Mouse (Mus musculus) CD4-positive, CD25-positive, alpha-beta regulatory T cell (primary cell): ENCODE data around the gene Cdk2ap2. TPM values are rescaled to one million over a fixed set of nuclear protein-coding genes. Genes with fewer than 3 reads are reported as not detected.

Experiments
- polyA plus RNA-seq: library from polyadenylated mRNA; unstranded; fragments of 100-300 nt; shearing (Covaris generic); gene quantifications from one replicate; pipeline ENCODE4 v1.2.1, GENCODE M21; 2017

Gene Cdk2ap2
- polyA plus RNA-seq, result 799 TPM

DNA sequence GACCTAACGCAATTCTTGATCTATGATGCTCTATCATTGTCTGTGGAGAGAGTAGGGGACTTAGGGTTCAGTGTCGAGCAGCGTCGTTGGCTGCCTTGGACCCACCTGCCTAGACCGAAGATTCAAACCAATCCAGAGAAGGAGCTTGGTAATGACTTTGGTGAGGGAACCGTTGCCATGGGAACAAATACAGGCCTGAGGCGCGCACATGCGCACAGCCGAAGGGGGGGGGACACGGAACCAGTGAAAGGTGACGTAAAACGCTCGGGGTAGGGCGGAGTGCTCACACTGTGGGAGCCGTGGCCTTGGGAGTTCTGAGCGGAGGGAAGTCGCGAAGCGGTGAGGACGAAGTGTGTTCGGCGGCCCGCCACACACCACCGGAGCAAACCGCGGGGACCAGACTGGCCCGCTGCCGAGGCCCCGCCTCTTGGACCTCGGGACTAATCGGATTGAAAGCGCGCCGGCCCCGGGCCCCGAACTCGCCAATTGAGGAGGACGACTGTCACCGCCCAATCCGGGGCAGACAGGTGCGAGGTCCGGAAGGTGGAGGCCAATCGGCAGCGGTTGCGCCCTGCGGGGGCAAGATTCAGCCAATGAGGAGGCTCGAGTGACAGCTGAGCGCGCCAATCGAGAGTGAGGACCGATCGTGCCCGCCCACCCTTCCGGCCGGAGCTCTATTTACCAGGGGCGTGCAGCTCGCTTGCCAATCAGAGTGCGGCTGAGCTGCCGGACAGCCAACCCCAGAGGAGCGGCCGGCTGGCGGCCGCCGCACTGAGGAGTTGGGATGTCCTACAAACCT, at the start of gene Cdk2ap2:
Cdk2ap2 (plus strand) TSS at position 541 of the 799 bp plus-strand sequence.

DNA sequence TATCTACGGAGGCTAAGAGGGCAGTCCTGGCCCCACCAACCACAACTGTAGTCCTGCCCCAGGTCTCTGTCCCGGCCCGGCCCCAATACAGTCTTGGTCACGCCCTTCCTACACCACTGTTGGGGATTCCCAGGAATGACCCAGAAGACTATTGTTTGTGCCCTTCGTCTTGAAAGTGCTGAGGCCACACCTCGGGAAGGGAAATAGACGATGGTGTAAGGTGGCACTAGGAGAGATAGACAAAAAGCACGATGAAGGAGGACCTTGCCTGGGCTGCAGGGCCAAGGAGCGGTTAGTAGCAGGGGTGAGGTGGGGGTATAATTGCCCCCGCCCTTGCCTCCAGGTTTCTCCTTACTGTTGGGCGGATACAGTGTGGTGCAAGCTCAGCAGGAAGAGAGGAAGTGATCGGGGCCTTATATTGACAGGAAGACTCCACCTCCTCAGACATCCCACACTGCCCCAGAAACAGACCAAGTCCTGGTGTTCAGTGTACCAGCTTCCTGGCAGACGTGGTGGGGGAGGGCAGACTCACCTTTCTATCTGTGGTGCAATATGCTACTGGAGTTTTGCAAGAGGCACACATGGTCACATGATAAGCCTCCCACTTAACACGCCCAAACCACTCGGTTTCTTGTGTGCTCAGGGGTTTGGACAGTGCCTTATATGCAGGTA, 37.8 kb upstream of the Cdk2ap2 start, which contains the start of gene Gstp3:
Gstp3 (minus strand) TSS at position 501 of the 672 bp plus-strand sequence.

DNA sequence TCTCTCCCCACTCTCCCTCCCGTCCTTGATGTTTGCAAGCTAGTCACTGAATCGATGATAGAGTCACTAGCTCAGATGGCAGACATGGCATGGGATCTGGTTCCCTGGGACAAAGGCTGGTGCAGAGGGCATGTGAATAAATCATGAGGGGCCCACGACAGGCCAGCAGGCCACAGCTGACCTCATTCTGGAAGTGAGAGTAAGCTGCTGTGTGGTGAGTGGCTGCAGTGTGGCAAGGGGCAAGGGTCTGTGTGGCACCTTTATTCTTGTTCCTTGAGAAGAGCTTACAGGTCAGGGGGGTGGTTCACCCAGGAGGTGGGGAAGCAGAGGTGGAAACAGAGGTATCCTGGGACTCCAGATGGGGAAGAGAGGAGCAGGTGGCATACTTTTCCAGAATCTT, 15.6 kb upstream of the Cdk2ap2 start, which contains the start of gene Cabp2:
Cabp2 (plus strand) TSS at position 185 of the 400 bp plus-strand sequence.

DNA sequence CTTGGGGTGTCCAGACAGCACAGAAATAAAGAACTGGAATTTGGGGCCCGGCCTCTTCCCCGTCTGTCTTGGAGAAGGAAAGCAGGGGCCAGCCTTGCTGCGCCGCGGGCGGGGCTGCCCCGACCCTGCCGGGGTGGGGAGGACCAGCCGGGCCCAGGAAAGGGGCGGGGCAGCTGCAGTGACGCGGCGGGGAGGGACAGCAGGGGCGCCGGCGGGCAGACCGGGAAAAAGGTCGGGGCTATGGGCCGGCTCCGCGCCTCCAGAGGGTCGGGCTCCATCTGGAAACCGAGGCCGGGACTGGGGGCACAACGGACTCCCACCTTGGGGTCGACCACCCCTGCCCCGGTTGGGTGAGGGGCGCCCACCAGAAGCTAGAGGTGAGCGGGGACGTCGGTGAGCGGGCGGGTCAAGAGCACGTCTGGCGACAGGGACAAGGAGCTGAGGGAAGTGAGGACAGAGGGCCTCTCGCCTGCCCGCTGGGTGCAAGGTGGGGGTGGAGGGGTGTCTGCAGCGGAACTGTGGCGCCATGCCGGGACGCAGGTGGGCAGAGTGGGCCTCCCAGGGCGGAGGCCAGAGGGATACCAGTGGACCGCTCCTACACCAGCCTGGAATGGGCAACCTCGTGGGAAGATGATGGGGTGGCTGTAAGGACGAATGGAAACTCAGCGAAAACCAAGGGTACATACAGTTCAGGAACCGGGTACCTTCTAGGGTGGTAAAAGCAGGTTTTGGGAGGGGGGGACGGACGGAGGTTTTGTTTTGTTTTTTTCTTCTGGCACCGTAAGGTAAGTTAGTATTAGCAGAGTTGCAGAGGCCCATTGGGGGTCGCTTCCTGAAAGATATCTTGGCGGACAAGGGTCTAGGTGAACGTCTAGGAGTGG, 3.1 kb downstream of the Cdk2ap2 start, which contains the start of gene Pitpnm1:
Pitpnm1 (plus strand) TSS at position 162 of the 881 bp plus-strand sequence.

DNA sequence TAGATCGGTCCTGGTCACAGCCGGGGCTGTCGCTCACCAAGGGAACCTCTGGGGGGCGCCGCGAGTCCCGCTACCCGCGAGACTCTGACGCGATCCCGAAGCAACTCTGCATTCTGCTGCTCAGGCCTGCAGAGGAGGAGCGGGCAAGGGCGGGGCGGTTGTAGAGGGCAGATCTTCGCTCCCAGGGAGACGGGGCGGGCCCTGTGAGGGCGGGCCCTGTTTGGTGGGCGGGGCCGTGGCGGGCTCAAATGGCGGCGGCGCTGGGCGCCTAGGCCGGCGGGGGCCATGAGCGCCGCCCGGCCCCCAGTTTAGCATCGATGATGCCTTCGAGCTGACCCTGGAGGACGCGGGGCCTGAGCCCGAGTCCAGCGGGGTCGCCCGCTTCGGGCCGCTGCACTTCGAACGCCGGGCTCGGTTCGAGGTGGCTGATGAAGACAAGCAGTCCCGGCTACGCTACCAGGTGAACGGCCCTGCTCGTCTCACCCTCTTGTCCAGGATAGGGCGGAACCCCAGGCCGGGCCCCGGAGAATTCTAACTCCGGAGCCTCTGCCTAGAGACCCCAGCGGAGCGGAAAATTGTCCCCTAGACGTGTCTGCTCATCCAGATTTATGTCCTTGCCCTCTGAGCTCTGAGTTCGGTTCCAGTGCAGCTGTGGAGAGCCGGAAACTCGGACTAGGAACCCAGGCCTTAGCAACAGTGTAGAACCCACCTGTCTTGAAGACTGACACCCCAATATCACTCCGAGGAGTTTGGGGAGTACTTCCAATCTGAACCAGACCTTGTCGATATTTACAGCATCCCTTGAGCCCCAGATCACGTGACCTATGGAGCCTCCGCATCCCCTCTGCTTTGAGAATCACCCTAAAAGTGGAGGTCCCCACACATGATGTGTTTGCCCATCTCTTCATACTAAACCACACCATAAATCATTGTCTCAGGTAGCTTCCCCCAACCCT, 29.0 kb downstream of the Cdk2ap2 start, which contains the start of gene Aip:
Aip (minus strand) TSS at position 118 of the 956 bp plus-strand sequence.

DNA sequence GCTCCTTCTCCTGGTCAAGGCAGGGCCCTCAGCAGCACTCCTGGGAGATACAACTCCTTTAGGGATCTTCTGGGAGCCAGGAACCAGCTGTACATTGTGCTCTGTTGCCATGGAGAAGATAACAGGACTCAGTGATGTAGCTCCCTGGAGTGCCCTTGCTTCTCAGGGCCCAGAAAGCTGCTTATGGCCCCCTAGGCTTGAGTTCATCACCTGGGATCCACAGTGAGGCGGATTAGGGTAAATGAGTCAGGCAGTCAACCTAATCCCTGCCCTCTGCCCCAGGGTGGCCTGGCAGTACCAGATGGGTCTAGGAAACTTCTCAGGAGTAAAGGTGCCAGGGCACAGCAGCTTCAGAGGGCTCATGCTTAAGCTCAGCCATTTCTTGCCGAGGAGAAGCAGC, 42.5 kb downstream of the Cdk2ap2 start, which contains the start of gene Gpr152:
Gpr152 (plus strand) TSS at position 342 of the 400 bp plus-strand sequence.

DNA sequence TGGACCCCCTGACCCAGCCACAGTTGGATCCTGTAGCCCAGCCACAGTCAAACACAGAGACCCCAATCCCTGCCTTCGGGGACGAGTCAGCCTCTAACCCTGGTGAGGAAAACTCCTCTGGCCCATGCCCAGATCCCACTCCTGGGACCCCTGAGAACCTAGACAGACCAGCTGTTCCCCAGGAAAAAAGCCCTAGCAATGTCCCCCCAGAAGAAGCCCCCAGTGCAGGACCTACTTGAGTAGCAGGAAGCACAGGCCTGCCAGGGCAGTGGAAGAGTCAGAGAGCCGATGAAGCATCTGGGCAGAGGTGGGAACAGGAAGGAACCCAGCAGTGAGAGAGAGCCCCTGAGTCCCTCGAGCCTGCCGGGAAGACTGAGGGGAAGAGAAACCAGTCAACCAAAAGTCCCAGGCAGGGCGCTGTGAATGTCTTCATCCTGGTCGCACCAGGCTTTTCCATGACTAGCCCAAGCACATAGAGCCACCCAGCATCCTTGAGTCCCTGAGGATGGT, 46.8 kb downstream of the Cdk2ap2 start, which contains the start of gene Cabp4:
Cabp4 (minus strand) TSS at position 275 of the 510 bp plus-strand sequence.

DNA sequence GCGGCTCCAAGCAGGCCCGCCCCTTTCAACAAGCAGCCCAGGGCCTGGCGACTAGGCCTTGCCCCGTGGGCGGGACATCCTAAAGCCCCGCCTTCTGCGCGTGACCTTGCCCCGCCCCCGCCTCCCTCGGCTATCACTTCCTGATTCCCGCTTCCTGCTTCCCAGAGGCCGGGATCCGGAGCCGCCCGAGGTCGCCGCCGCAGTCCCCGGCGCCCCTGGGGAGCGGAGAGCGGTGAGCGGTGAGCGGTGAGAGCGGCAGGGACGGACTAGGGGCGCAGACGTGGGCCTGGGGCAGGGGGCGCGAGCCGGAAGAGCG, 51.5 kb downstream of the Cdk2ap2 start, which contains the start of gene Coro1b:
Coro1b (plus strand) TSS at position 129 of the 316 bp plus-strand sequence.

Other genes with a start within 250 kb of the Cdk2ap2 start
- gene Chka, start 245.4 kb upstream of the Cdk2ap2 start, polyA plus RNA-seq, result 16.3 TPM
- 74.4 TPM for gene Tcirg1, start 190.0 kb upstream of the Cdk2ap2 start, polyA plus RNA-seq
- gene Ndufs8, start 184.4 kb upstream of the Cdk2ap2 start, polyA plus RNA-seq, result 187 TPM
- gene Aldh3b1, start 167.4 kb upstream of the Cdk2ap2 start, polyA plus RNA-seq, result 0.23 TPM
- 37.5 TPM for gene Unc93b1, start 162.0 kb upstream of the Cdk2ap2 start, polyA plus RNA-seq
- gene Aldh3b3, start 138.5 kb upstream of the Cdk2ap2 start, polyA plus RNA-seq, result not detected
- gene Aldh3b2, start 124.9 kb upstream of the Cdk2ap2 start, polyA plus RNA-seq, result not detected
- 0.60 TPM for gene Acy3, start 110.6 kb upstream of the Cdk2ap2 start, polyA plus RNA-seq
- gene Tbx10, start 104.4 kb upstream of the Cdk2ap2 start, polyA plus RNA-seq, result not detected
- gene Nudt8, start 96.6 kb upstream of the Cdk2ap2 start, polyA plus RNA-seq, result 17.6 TPM
- gene Gm49405, start 96.6 kb upstream of the Cdk2ap2 start, polyA plus RNA-seq, result 2.0 TPM
- 3.5 TPM for gene Doc2g, start 93.9 kb upstream of the Cdk2ap2 start, polyA plus RNA-seq
- 164 TPM for gene Ndufv1, start 84.4 kb upstream of the Cdk2ap2 start, polyA plus RNA-seq
- 512 TPM for gene Gstp1, start 59.2 kb upstream of the Cdk2ap2 start, polyA plus RNA-seq
- 2.0 TPM for gene Gstp2, start 51.2 kb upstream of the Cdk2ap2 start, polyA plus RNA-seq
- 96.6 TPM for gene Gstp3, start 37.6 kb upstream of the Cdk2ap2 start, polyA plus RNA-seq
- not detected for gene Cabp2, start 15.6 kb upstream of the Cdk2ap2 start, polyA plus RNA-seq
- 330 TPM for gene Pitpnm1, start 2.8 kb downstream of the Cdk2ap2 start, polyA plus RNA-seq
- gene Aip, start 28.7 kb downstream of the Cdk2ap2 start, polyA plus RNA-seq, result 195 TPM
- gene Gpr152, start 42.6 kb downstream of the Cdk2ap2 start, polyA plus RNA-seq, result not detected
- gene Cabp4, start 46.9 kb downstream of the Cdk2ap2 start, polyA plus RNA-seq, result 0.41 TPM
- 394 TPM for gene Coro1b, start 51.4 kb downstream of the Cdk2ap2 start, polyA plus RNA-seq
- 1,480 TPM for gene Ptprcap, start 56.4 kb downstream of the Cdk2ap2 start, polyA plus RNA-seq
- gene Rps6kb2, start 66.2 kb downstream of the Cdk2ap2 start, polyA plus RNA-seq, result 49.1 TPM
- 36.9 TPM for gene Carns1, start 78.3 kb downstream of the Cdk2ap2 start, polyA plus RNA-seq
- gene Tbc1d10c, start 94.1 kb downstream of the Cdk2ap2 start, polyA plus RNA-seq, result 782 TPM
- gene Ppp1ca, start 94.9 kb downstream of the Cdk2ap2 start, polyA plus RNA-seq, result 1,094 TPM
- 80.3 TPM for gene Rad9a, start 104.5 kb downstream of the Cdk2ap2 start, polyA plus RNA-seq
- gene Clcf1, start 117.1 kb downstream of the Cdk2ap2 start, polyA plus RNA-seq, result 38.4 TPM
- gene AC109138.7, start 117.2 kb downstream of the Cdk2ap2 start, polyA plus RNA-seq, result 0.61 TPM
- gene Pold4, start 134.7 kb downstream of the Cdk2ap2 start, polyA plus RNA-seq, result 113 TPM
- 0.73 TPM for gene Ssh3, start 172.0 kb downstream of the Cdk2ap2 start, polyA plus RNA-seq
- 7.3 TPM for gene Ankrd13d, start 186.0 kb downstream of the Cdk2ap2 start, polyA plus RNA-seq
- gene Grk2, start 209.0 kb downstream of the Cdk2ap2 start, polyA plus RNA-seq, result 238 TPM